Mouse (Mus musculus): ENCODE data around the gene Sept12. TPM values are rescaled to one million over a fixed set of nuclear protein-coding genes. Genes with fewer than 3 reads are reported as not detected.

Sept12 gene
- total RNA-seq, 2 experiments from 2014 or later, result 0.22 TPM; not detected in 1

GRCm38 (mm10) chr16:4976180-4976579 lies 21.5 kb downstream of the Sept12 start:
- DNase-seq (ENCODE audit: low spot score in 2 of 2), result no peak

- DNase-seq (ENCODE audit: low spot score in 2 of 2), result no peak
These were observed 23.1 kb downstream of the Sept12 start for GRCm38 (mm10) chr16:4974521-4974920.

GRCm38 (mm10) chr16:4971626-4972025 lies 26.0 kb downstream of the Sept12 start:
- DNase-seq (ENCODE audit: low spot score in 2 of 2), result no peak

GRCm38 (mm10) chr16:4969055-4969843 lies 28.4 kb downstream of the Sept12 start:
- no peak for DNase-seq (ENCODE audit: low spot score in 2 of 2)

GRCm38 (mm10) chr16:4968426-4968825 lies 29.2 kb downstream of the Sept12 start:
- DNase-seq (ENCODE audit: low spot score in 2 of 2), result no peak

GRCm38 (mm10) chr16:4965392-4966129 lies 32.1 kb downstream of the Sept12 start:
- no peak for DNase-seq (ENCODE audit: low spot score in 2 of 2)

GRCm38 (mm10) chr16:4964731-4965391 lies 32.8 kb downstream of the Sept12 start:
- DNase-seq (ENCODE audit: low spot score in 2 of 2), result no peak

- DNase-seq (ENCODE audit: low spot score in 2 of 2), result peak; percentile 88 to 95
These were observed 33.6 kb downstream of the Sept12 start, which contains the start of gene Anks3 for GRCm38 (mm10) chr16:4963797-4964709. Gene Anks3, minus strand, starts transcription at chr16:4964205.

GRCm38 (mm10) chr16:4963346-4963745 lies 34.3 kb downstream of the Sept12 start:
- DNase-seq (ENCODE audit: low spot score in 2 of 2), result no peak

- DNase-seq (ENCODE audit: low spot score in 2 of 2), result no peak
These were observed 37.4 kb downstream of the Sept12 start for GRCm38 (mm10) chr16:4960260-4960659.

GRCm38 (mm10) chr16:4957446-4957845 lies 40.2 kb downstream of the Sept12 start:
- no peak for DNase-seq (ENCODE audit: low spot score in 2 of 2)

GRCm38 (mm10) chr16:4956609-4957008 lies 41.0 kb downstream of the Sept12 start:
- no peak for DNase-seq (ENCODE audit: low spot score in 2 of 2)

- DNase-seq (ENCODE audit: low spot score in 2 of 2), result no peak
These were observed 50.3 kb downstream of the Sept12 start for GRCm38 (mm10) chr16:4947378-4947777.

GRCm38 (mm10) chr16:4946155-4946554 lies 51.5 kb downstream of the Sept12 start:
- no peak for DNase-seq (ENCODE audit: low spot score in 2 of 2)

- DNase-seq (ENCODE audit: low spot score in 2 of 2), result no peak
These were observed 52.2 kb downstream of the Sept12 start for GRCm38 (mm10) chr16:4945415-4945814.

- DNase-seq (ENCODE audit: low spot score in 2 of 2), result no peak
These were observed 54.2 kb downstream of the Sept12 start for GRCm38 (mm10) chr16:4943431-4943830.

- DNase-seq (ENCODE audit: low spot score in 2 of 2), result no peak
These were observed 54.8 kb downstream of the Sept12 start for GRCm38 (mm10) chr16:4942868-4943267.

- DNase-seq (ENCODE audit: low spot score in 2 of 2), result no peak
These were observed 56.6 kb downstream of the Sept12 start for GRCm38 (mm10) chr16:4941016-4941415.

GRCm38 (mm10) chr16:4940311-4940850 lies 57.3 kb downstream of the Sept12 start:
- DNase-seq (ENCODE audit: low spot score in 2 of 2), result no peak

GRCm38 (mm10) chr16:4939412-4939811 lies 58.2 kb downstream of the Sept12 start:
- DNase-seq (ENCODE audit: low spot score in 2 of 2), result no peak
